Mouse (Mus musculus): ENCODE results near the gene Sdhc. TPM values are rescaled to one million over a fixed set of nuclear protein-coding genes. Genes with fewer than 3 reads are reported as not detected.

The Sdhc gene
- polyA plus RNA-seq, 1 experiment from 2014 or later: 261 TPM

- ATAC-seq (replicated peaks; ENCODE audit: low FRiP score) (no peak), DNase-seq (ENCODE audit: low spot score) (no peak)
- no peak overlapping the region for H3K4me3 ChIP-seq (ENCODE audit: low read depth, low read length)
- H3K9me3 ChIP-seq (ENCODE audit: control insufficient read depth, low read length): no peaks in the 10 kb centered on the region
- no peak overlapping the region for H3K4me2 ChIP-seq
- no peak overlapping the region for H3K27ac ChIP-seq (ENCODE audit: low read depth, low read length)
- H3K4me1 ChIP-seq (replicated peaks; ENCODE audit: control insufficient read depth, insufficient read depth, low read length): no peaks in the 10 kb centered on the region
- 83% methylated on average over 1 of the region's 1 CpGs for WGBS
- H3K36me3 ChIP-seq (ENCODE audit: control insufficient read depth, insufficient read depth, low read length): peaks cover 29% of the 10 kb centered on the region
- H3K27me3 ChIP-seq (replicated peaks; ENCODE audit: control insufficient read depth, insufficient read depth, low read length): no peaks in the 10 kb centered on the region
- H3K9ac ChIP-seq (ENCODE audit: low read depth, low read length): no peak overlapping the region
These were observed 19.4 kb downstream of the Sdhc start for GRCm38 (mm10) chr1:171130971-171131370.

DNA sequence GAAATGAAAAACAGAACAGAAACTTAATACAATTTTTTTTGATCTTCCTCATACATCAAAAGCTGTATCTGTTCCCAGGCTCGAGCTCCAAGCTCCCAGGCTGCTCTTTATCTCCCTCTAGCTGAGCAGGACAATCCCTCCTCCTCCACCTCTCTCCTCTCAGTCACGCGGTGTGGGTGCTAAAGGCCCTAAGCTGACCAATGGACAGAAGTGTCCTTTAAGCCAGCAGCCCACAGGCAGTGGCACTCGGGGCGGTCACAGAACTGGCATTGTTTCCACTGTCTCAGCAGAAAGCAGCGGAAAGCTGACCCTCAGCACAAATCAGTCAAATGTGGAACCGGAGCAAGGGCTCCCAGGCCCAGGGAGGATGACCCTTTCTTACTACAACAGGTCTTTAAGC, 21.2 kb downstream of the Sdhc start:
- peaks cover 4% of the 10 kb centered on the region for H3K4me1 ChIP-seq (replicated peaks; ENCODE audit: control insufficient read depth, insufficient read depth, low read length)
- H3K27me3 ChIP-seq (replicated peaks; ENCODE audit: control insufficient read depth, insufficient read depth, low read length): no peaks in the 10 kb centered on the region
- no peaks in the 10 kb centered on the region for H3K9me3 ChIP-seq (ENCODE audit: control insufficient read depth, low read length)
- H3K4me2 ChIP-seq: no peak overlapping the region
- WGBS: 72% methylated on average over 7 of the region's 7 CpGs
- ATAC-seq (replicated peaks; ENCODE audit: low FRiP score): no peak
- H3K9ac ChIP-seq (ENCODE audit: low read depth, low read length): no peak overlapping the region
- no peak overlapping the region for H3K4me3 ChIP-seq (ENCODE audit: low read depth, low read length)
- no peak for DNase-seq (ENCODE audit: low spot score)
- H3K27ac ChIP-seq (ENCODE audit: low read depth, low read length): no peak overlapping the region
- H3K36me3 ChIP-seq (ENCODE audit: control insufficient read depth, insufficient read depth, low read length): peaks cover 23% of the 10 kb centered on the region

GRCm38 (mm10) chr1:171124398-171124797, 26.0 kb downstream of the Sdhc start:
- peak overlapping the region; percentile 3 for H3K4me2 ChIP-seq
- no peaks in the 10 kb centered on the region for H3K27me3 ChIP-seq (replicated peaks; ENCODE audit: control insufficient read depth, insufficient read depth, low read length)
- no peak overlapping the region for H3K4me3 ChIP-seq (ENCODE audit: low read depth, low read length)
- WGBS: 60% methylated on average over 5 of the region's 5 CpGs
- ATAC-seq (replicated peaks; ENCODE audit: low FRiP score) (peak; percentile 92), DNase-seq (ENCODE audit: low spot score) (no peak)
- no peak overlapping the region for H3K27ac ChIP-seq (ENCODE audit: low read depth, low read length)
- H3K9ac ChIP-seq (ENCODE audit: low read depth, low read length): no peak overlapping the region
- H3K9me3 ChIP-seq (ENCODE audit: control insufficient read depth, low read length): no peaks in the 10 kb centered on the region
- H3K36me3 ChIP-seq (ENCODE audit: control insufficient read depth, insufficient read depth, low read length): 0 out of 2 replicates have a peak, but pooled peaks cover 3% of the 10 kb centered on the region
- H3K4me1 ChIP-seq (replicated peaks; ENCODE audit: control insufficient read depth, insufficient read depth, low read length): peaks cover 21% of the 10 kb centered on the region

- no peak overlapping the region for H3K27ac ChIP-seq (ENCODE audit: low read depth, low read length)
- DNase-seq (ENCODE audit: low spot score) (no peak), ATAC-seq (replicated peaks; ENCODE audit: low FRiP score) (no peak)
- peak overlapping the region; percentile 25; the same call in 1 of the 2 replicates for H3K4me2 ChIP-seq
- H3K9ac ChIP-seq (ENCODE audit: low read depth, low read length): no peak overlapping the region
- H3K4me1 ChIP-seq (replicated peaks; ENCODE audit: control insufficient read depth, insufficient read depth, low read length): peaks cover 21% of the 10 kb centered on the region
- H3K9me3 ChIP-seq (ENCODE audit: control insufficient read depth, low read length): no peaks in the 10 kb centered on the region
- WGBS: 36% methylated on average over 7 of the region's 7 CpGs
- H3K36me3 ChIP-seq (ENCODE audit: control insufficient read depth, insufficient read depth, low read length): 0 out of 2 replicates have a peak, but pooled peaks cover 1% of the 10 kb centered on the region
- no peak overlapping the region for H3K4me3 ChIP-seq (ENCODE audit: low read depth, low read length)
- no peaks in the 10 kb centered on the region for H3K27me3 ChIP-seq (replicated peaks; ENCODE audit: control insufficient read depth, insufficient read depth, low read length)
These were observed 27.5 kb downstream of the Sdhc start for GRCm38 (mm10) chr1:171122932-171123331.

DNA sequence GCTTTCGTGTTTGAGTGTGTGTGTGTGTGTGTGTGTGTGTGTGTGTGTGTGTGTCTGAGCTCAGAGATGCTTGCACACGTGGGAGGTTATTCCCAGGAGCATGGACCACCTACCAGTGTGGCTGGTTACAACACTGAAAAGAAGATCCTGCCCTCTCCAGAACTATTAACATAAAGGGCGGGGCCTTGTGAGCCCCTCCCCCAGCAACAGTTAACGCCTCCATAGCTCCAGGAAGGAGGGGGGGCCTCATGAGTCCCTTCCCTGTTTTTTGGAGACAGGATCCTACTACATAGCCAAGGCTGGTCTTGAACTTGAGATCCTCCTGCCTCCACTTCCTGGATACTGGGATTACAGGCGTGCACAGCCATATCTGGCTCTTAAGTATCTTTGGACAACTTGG, 28.6 kb downstream of the Sdhc start:
- Histone ChIP-seq H3K9me3 (ENCODE audit: control insufficient read depth, low read length) (no peaks in the 10 kb centered on the region), H3K36me3 (ENCODE audit: control insufficient read depth, insufficient read depth, low read length) (no peaks in the 10 kb centered on the region), H3K4me2 (no peak overlapping the region), H3K9ac (ENCODE audit: low read depth, low read length) (no peak overlapping the region), H3K4me3 (ENCODE audit: low read depth, low read length) (no peak overlapping the region), H3K27me3 (replicated peaks; ENCODE audit: control insufficient read depth, insufficient read depth, low read length) (no peaks in the 10 kb centered on the region), H3K4me1 (replicated peaks; ENCODE audit: control insufficient read depth, insufficient read depth, low read length) (peaks cover 21% of the 10 kb centered on the region), H3K27ac (ENCODE audit: low read depth, low read length) (no peak overlapping the region)
- WGBS: 49% methylated on average over 5 of the region's 5 CpGs
- no peak for DNase-seq (ENCODE audit: low spot score)
- ATAC-seq (replicated peaks; ENCODE audit: low FRiP score): 0 out of 2 replicates have a peak, but pooled peaks have one; percentile 21

- no peak overlapping the region for H3K4me2 ChIP-seq
- no peaks in the 10 kb centered on the region for H3K9me3 ChIP-seq (ENCODE audit: control insufficient read depth, low read length)
- H3K36me3 ChIP-seq (ENCODE audit: control insufficient read depth, insufficient read depth, low read length): no peaks in the 10 kb centered on the region
- no peak for DNase-seq (ENCODE audit: low spot score)
- no peak overlapping the region for H3K27ac ChIP-seq (ENCODE audit: low read depth, low read length)
- H3K4me1 ChIP-seq (replicated peaks; ENCODE audit: control insufficient read depth, insufficient read depth, low read length): peaks cover 27% of the 10 kb centered on the region
- H3K9ac ChIP-seq (ENCODE audit: low read depth, low read length): no peak overlapping the region
- 41% methylated on average over 3 of the region's 3 CpGs for WGBS
- H3K27me3 ChIP-seq (replicated peaks; ENCODE audit: control insufficient read depth, insufficient read depth, low read length): no peaks in the 10 kb centered on the region
- H3K4me3 ChIP-seq (ENCODE audit: low read depth, low read length): no peak overlapping the region
- no peak for ATAC-seq (replicated peaks; ENCODE audit: low FRiP score)
These were observed 29.5 kb downstream of the Sdhc start for GRCm38 (mm10) chr1:171120893-171121292.

GRCm38 (mm10) chr1:171119405-171119804, 31.0 kb downstream of the Sdhc start:
- WGBS: 88% methylated on average over 14 of the region's 14 CpGs
- Histone ChIP-seq H3K9ac (ENCODE audit: low read depth, low read length) (no peak overlapping the region), H3K4me1 (replicated peaks; ENCODE audit: control insufficient read depth, insufficient read depth, low read length) (peaks cover 29% of the 10 kb centered on the region), H3K36me3 (ENCODE audit: control insufficient read depth, insufficient read depth, low read length) (no peaks in the 10 kb centered on the region), H3K27me3 (replicated peaks; ENCODE audit: control insufficient read depth, insufficient read depth, low read length) (no peaks in the 10 kb centered on the region), H3K9me3 (ENCODE audit: control insufficient read depth, low read length) (no peaks in the 10 kb centered on the region), H3K27ac (ENCODE audit: low read depth, low read length) (no peak overlapping the region), H3K4me2 (no peak overlapping the region), H3K4me3 (ENCODE audit: low read depth, low read length) (no peak overlapping the region)
- ATAC-seq (replicated peaks; ENCODE audit: low FRiP score) (no peak), DNase-seq (ENCODE audit: low spot score) (no peak)

- H3K36me3 ChIP-seq (ENCODE audit: control insufficient read depth, insufficient read depth, low read length): no peaks in the 10 kb centered on the region
- no peak overlapping the region for H3K27ac ChIP-seq (ENCODE audit: low read depth, low read length)
- H3K4me2 ChIP-seq: no peak overlapping the region
- no peak overlapping the region for H3K9ac ChIP-seq (ENCODE audit: low read depth, low read length)
- H3K9me3 ChIP-seq (ENCODE audit: control insufficient read depth, low read length): no peaks in the 10 kb centered on the region
- ATAC-seq (replicated peaks; ENCODE audit: low FRiP score): no peak
- 72% methylated on average over 5 of the region's 5 CpGs for WGBS
- H3K27me3 ChIP-seq (replicated peaks; ENCODE audit: control insufficient read depth, insufficient read depth, low read length): no peaks in the 10 kb centered on the region
- no peak overlapping the region for H3K4me3 ChIP-seq (ENCODE audit: low read depth, low read length)
- no peak for DNase-seq (ENCODE audit: low spot score)
- peaks cover 29% of the 10 kb centered on the region for H3K4me1 ChIP-seq (replicated peaks; ENCODE audit: control insufficient read depth, insufficient read depth, low read length)
These were observed 31.4 kb downstream of the Sdhc start for GRCm38 (mm10) chr1:171118996-171119395.

GRCm38 (mm10) chr1:171118269-171118684, 32.1 kb downstream of the Sdhc start:
- H3K4me3 ChIP-seq (ENCODE audit: low read depth, low read length): no peak overlapping the region

More at GRCm38 (mm10) chr1:171118269-171118684, 32.1 kb downstream of the Sdhc start:
- ATAC-seq (replicated peaks; ENCODE audit: low FRiP score) (peak; percentile 27; the same call in 1 of the 2 replicates), DNase-seq (ENCODE audit: low spot score) (no peak)
- Histone ChIP-seq H3K4me2 (no peak overlapping the region), H3K27ac (ENCODE audit: low read depth, low read length) (no peak overlapping the region), H3K9ac (ENCODE audit: low read depth, low read length) (no peak overlapping the region), H3K27me3 (replicated peaks; ENCODE audit: control insufficient read depth, insufficient read depth, low read length) (no peaks in the 10 kb centered on the region), H3K36me3 (ENCODE audit: control insufficient read depth, insufficient read depth, low read length) (no peaks in the 10 kb centered on the region), H3K9me3 (ENCODE audit: control insufficient read depth, low read length) (no peaks in the 10 kb centered on the region), H3K4me1 (replicated peaks; ENCODE audit: control insufficient read depth, insufficient read depth, low read length) (peaks cover 27% of the 10 kb centered on the region)
- WGBS: 8% methylated on average over 4 of the region's 4 CpGs

Measured in liver, embryonic 11.5 days (tissue).